Mouse (Mus musculus) spleen, postnatal 36 days (tissue): ENCODE data around the gene Qrsl1.

Experiments
- DNase-seq, 2 experiments: peaks; one replicate each; pipeline ENCODE4 v3.0.0; 2022; ENCODE audit warnings: low spot score in 2 of 2, mixed read lengths in 1 of 2

Gene Qrsl1

GRCm38 (mm10) chr10:43871458-43871857 is 30.1 kb downstream of the Qrsl1 start:
- no peak for DNase-seq

GRCm38 (mm10) chr10:43870752-43871151 is 30.8 kb downstream of the Qrsl1 start:
- no peak for DNase-seq

- no peak for DNase-seq
These were observed 45.2 kb downstream of the Qrsl1 start for GRCm38 (mm10) chr10:43856351-43856750.

- no peak for DNase-seq
These were observed 45.6 kb downstream of the Qrsl1 start for GRCm38 (mm10) chr10:43855916-43856315.

- DNase-seq: no peak
These were observed 49.6 kb downstream of the Qrsl1 start for GRCm38 (mm10) chr10:43851898-43852297.

GRCm38 (mm10) chr10:43849478-43849877 is 52.1 kb downstream of the Qrsl1 start:
- DNase-seq: no peak

GRCm38 (mm10) chr10:43846141-43846622 is 55.4 kb downstream of the Qrsl1 start:
- no peak for DNase-seq

- DNase-seq: no peak
These were observed 56.1 kb downstream of the Qrsl1 start for GRCm38 (mm10) chr10:43845442-43845841.

GRCm38 (mm10) chr10:43841441-43841840 is 60.1 kb downstream of the Qrsl1 start:
- DNase-seq: no peak

- DNase-seq: peak; percentile 25 to 42
These were observed 68.7 kb downstream of the Qrsl1 start for GRCm38 (mm10) chr10:43832868-43833267.

- DNase-seq: peak; percentile 77 to 85
These were observed 71.1 kb downstream of the Qrsl1 start for GRCm38 (mm10) chr10:43830251-43831018.

GRCm38 (mm10) chr10:43828686-43829015 is 72.9 kb downstream of the Qrsl1 start:
- DNase-seq: no peak

GRCm38 (mm10) chr10:43827958-43828685 is 73.4 kb downstream of the Qrsl1 start:
- no peak for DNase-seq

GRCm38 (mm10) chr10:43826773-43827621 is 74.5 kb downstream of the Qrsl1 start:
- peak; percentile 80 to 81 for DNase-seq

- DNase-seq: no peak
These were observed 75.8 kb downstream of the Qrsl1 start for GRCm38 (mm10) chr10:43825696-43826095.

- no peak for DNase-seq
These were observed 76.8 kb downstream of the Qrsl1 start for GRCm38 (mm10) chr10:43824713-43825112.
